Mouse (Mus musculus): ENCODE measurements around the gene Uckl1. TPM values are rescaled to one million over a fixed set of nuclear protein-coding genes. Genes with fewer than 3 reads are reported as not detected.

The Uckl1 gene
- polyA plus RNA-seq, 2 experiments, result 41.2 to 130 TPM

GRCm38 (mm10) chr2:181541761-181542380, 42.8 kb downstream of the Uckl1 start:
- no peaks in the 10 kb centered on the region for H3K27me3 ChIP-seq (ENCODE audit: control insufficient read depth, insufficient read depth, low read length)
- no peak overlapping the region for H3K4me2 ChIP-seq (replicated peaks; ENCODE audit: low read depth, low read length, severe bottlenecking)
- no peaks in the 10 kb centered on the region for H3K4me1 ChIP-seq (ENCODE audit: control insufficient read depth, insufficient read depth, low read length)
- no peaks in the 10 kb centered on the region for H3K9me3 ChIP-seq (ENCODE audit: control insufficient read depth, low read length)
- H3K4me3 ChIP-seq (replicated peaks; ENCODE audit: low read length), result no peak overlapping the region
- DNase-seq (ENCODE audit: low spot score) (no peak), ATAC-seq (ENCODE audit: low FRiP score, low read depth) (no peak)
- TF ChIP-seq POLR2A (IDR thresholded peaks at IDR 0.05; ENCODE audit: borderline replicate concordance, extremely low read depth, insufficient read depth, insufficient read length), result no peak
- peaks cover 18% of the 10 kb centered on the region for H3K36me3 ChIP-seq (ENCODE audit: control insufficient read depth, insufficient read depth, low read length)
- 89% methylated on average over 6 of the region's 6 CpGs for WGBS
- H3K27ac ChIP-seq (replicated peaks; ENCODE audit: low read depth, low read length), result no peak overlapping the region
- H3K9ac ChIP-seq (ENCODE audit: low read depth, low read length, severe bottlenecking), result no peak overlapping the region

GRCm38 (mm10) chr2:181537444-181538047, 47.1 kb downstream of the Uckl1 start:
- ATAC-seq (ENCODE audit: low FRiP score, low read depth) (peak; percentile 86), DNase-seq (ENCODE audit: low spot score) (peak; percentile 44)

GRCm38 (mm10) chr2:181536410-181536809, 48.3 kb downstream of the Uckl1 start:
- DNase-seq (ENCODE audit: low spot score) (no peak), ATAC-seq (ENCODE audit: low FRiP score, low read depth) (no peak)
- Histone ChIP-seq H3K27me3 (ENCODE audit: control insufficient read depth, insufficient read depth, low read length) (no peaks in the 10 kb centered on the region), H3K4me3 (replicated peaks; ENCODE audit: low read length) (no peak overlapping the region), H3K27ac (replicated peaks; ENCODE audit: low read depth, low read length) (no peak overlapping the region), H3K9me3 (ENCODE audit: control insufficient read depth, low read length) (no peaks in the 10 kb centered on the region), H3K4me2 (replicated peaks; ENCODE audit: low read depth, low read length, severe bottlenecking) (no peak overlapping the region), H3K36me3 (ENCODE audit: control insufficient read depth, insufficient read depth, low read length) (no peaks in the 10 kb centered on the region), H3K4me1 (ENCODE audit: control insufficient read depth, insufficient read depth, low read length) (no peaks in the 10 kb centered on the region), H3K9ac (ENCODE audit: low read depth, low read length, severe bottlenecking) (no peak overlapping the region)
- no peak for TF ChIP-seq POLR2A (IDR thresholded peaks at IDR 0.05; ENCODE audit: borderline replicate concordance, extremely low read depth, insufficient read depth, insufficient read length)
- 85% methylated on average over 2 of the region's 2 CpGs for WGBS

More at GRCm38 (mm10) chr2:181537444-181538047, 47.1 kb downstream of the Uckl1 start:
- Histone ChIP-seq H3K9ac (ENCODE audit: low read depth, low read length, severe bottlenecking) (no peak overlapping the region), H3K4me2 (replicated peaks; ENCODE audit: low read depth, low read length, severe bottlenecking) (no peak overlapping the region), H3K27me3 (ENCODE audit: control insufficient read depth, insufficient read depth, low read length) (no peaks in the 10 kb centered on the region), H3K9me3 (ENCODE audit: control insufficient read depth, low read length) (no peaks in the 10 kb centered on the region), H3K4me3 (replicated peaks; ENCODE audit: low read length) (no peak overlapping the region), H3K36me3 (ENCODE audit: control insufficient read depth, insufficient read depth, low read length) (0 out of 2 replicates have a peak, but pooled peaks cover 5% of the 10 kb centered on the region), H3K27ac (replicated peaks; ENCODE audit: low read depth, low read length) (0 out of 2 replicates have a peak overlapping the region, but pooled peaks have one; percentile 13), H3K4me1 (ENCODE audit: control insufficient read depth, insufficient read depth, low read length) (no peaks in the 10 kb centered on the region)
- TF ChIP-seq POLR2A (IDR thresholded peaks at IDR 0.05; ENCODE audit: borderline replicate concordance, extremely low read depth, insufficient read depth, insufficient read length), result no peak
- 80% methylated on average over 2 of the region's 2 CpGs for WGBS

- Histone ChIP-seq H3K27me3 (ENCODE audit: control insufficient read depth, insufficient read depth, low read length) (no peaks in the 10 kb centered on the region), H3K9ac (ENCODE audit: low read depth, low read length, severe bottlenecking) (no peak overlapping the region), H3K4me2 (replicated peaks; ENCODE audit: low read depth, low read length, severe bottlenecking) (no peak overlapping the region), H3K27ac (replicated peaks; ENCODE audit: low read depth, low read length) (no peak overlapping the region), H3K4me1 (ENCODE audit: control insufficient read depth, insufficient read depth, low read length) (no peaks in the 10 kb centered on the region), H3K36me3 (ENCODE audit: control insufficient read depth, insufficient read depth, low read length) (peaks cover 15% of the 10 kb centered on the region; the same call in 1 of the 2 replicates), H3K4me3 (replicated peaks; ENCODE audit: low read length) (no peak overlapping the region), H3K9me3 (ENCODE audit: control insufficient read depth, low read length) (no peaks in the 10 kb centered on the region)
- 98% methylated on average over 3 of the region's 3 CpGs for WGBS
- DNase-seq (ENCODE audit: low spot score) (no peak), ATAC-seq (ENCODE audit: low FRiP score, low read depth) (no peak)
- no peak for TF ChIP-seq POLR2A (IDR thresholded peaks at IDR 0.05; ENCODE audit: borderline replicate concordance, extremely low read depth, insufficient read depth, insufficient read length)
Observed at GRCm38 (mm10) chr2:181532589-181532988, 52.1 kb downstream of the Uckl1 start.

GRCm38 (mm10) chr2:181529076-181529475, 55.6 kb downstream of the Uckl1 start:
- H3K4me2 ChIP-seq (replicated peaks; ENCODE audit: low read depth, low read length, severe bottlenecking), result no peak overlapping the region
- TF ChIP-seq POLR2A (IDR thresholded peaks at IDR 0.05; ENCODE audit: borderline replicate concordance, extremely low read depth, insufficient read depth, insufficient read length), result no peak
- ATAC-seq (ENCODE audit: low FRiP score, low read depth) (no peak), DNase-seq (ENCODE audit: low spot score) (no peak)
- H3K36me3 ChIP-seq (ENCODE audit: control insufficient read depth, insufficient read depth, low read length), result peaks cover 15% of the 10 kb centered on the region; the same call in 1 of the 2 replicates
- H3K9me3 ChIP-seq (ENCODE audit: control insufficient read depth, low read length), result no peaks in the 10 kb centered on the region
- WGBS, result 90% methylated on average over 1 of the region's 1 CpGs
- H3K9ac ChIP-seq (ENCODE audit: low read depth, low read length, severe bottlenecking), result no peak overlapping the region
- H3K27ac ChIP-seq (replicated peaks; ENCODE audit: low read depth, low read length), result no peak overlapping the region
- no peak overlapping the region for H3K4me3 ChIP-seq (replicated peaks; ENCODE audit: low read length)
- no peaks in the 10 kb centered on the region for H3K27me3 ChIP-seq (ENCODE audit: control insufficient read depth, insufficient read depth, low read length)
- H3K4me1 ChIP-seq (ENCODE audit: control insufficient read depth, insufficient read depth, low read length), result no peaks in the 10 kb centered on the region

Measured in limb, embryonic 14.5 days (tissue).